ENCODE assay signal across 8 mouse cellular contexts in genomic region chr15:79322991-79323790, GRCm38 (mm10). TPM values are rescaled to one million over a fixed set of nuclear protein-coding genes. Genes with fewer than 3 reads are reported as not detected.
DNase-seq lines count a peak whose midpoint lies in the region; ATAC-seq and TF ChIP-seq lines count a peak whose summit lies in the region.

No protein-coding gene starts in this region.

- H3K4me2 ChIP-seq in heart, embryonic 14.5 days (ENCODE audit: low read length), result no peak overlapping the region

- peak in 1 of 2 experiments; percentile 33 for DNase-seq in spleen, adult 2 months (ENCODE audit: low read depth in 1 of 2, low spot score in 2 of 2)
- no peak for DNase-seq in spleen, adult 12 weeks (ENCODE audit: low spot score)
- peak; percentile 90 to 92 for DNase-seq in kidney, postnatal 25 days
- DNase-seq in thymus, postnatal 25 days, result peak; percentile 81

- H3K9ac ChIP-seq in heart, embryonic 14.5 days (ENCODE audit: low read length), result 0 out of 2 replicates have a peak overlapping the region, but pooled peaks have one; percentile 14

- H3K36me3 ChIP-seq in spleen, adult 2 months (ENCODE audit: control insufficient read depth, insufficient read depth, low read length), result no peaks in the 10 kb centered on the region
- H3K36me3 ChIP-seq in heart, embryonic 14.5 days (ENCODE audit: control insufficient read depth, insufficient read depth, low read length), result no peaks in the 10 kb centered on the region

- no peaks in the 10 kb centered on the region for H3K27me3 ChIP-seq in spleen, adult 2 months (ENCODE audit: control insufficient read depth, insufficient read depth, low read length)
- no peaks in the 10 kb centered on the region for H3K27me3 ChIP-seq in heart, embryonic 14.5 days (ENCODE audit: control insufficient read depth, insufficient read depth, low read length)

- H3K9me3 ChIP-seq in heart, embryonic 14.5 days (ENCODE audit: control insufficient read depth, low read length), result no peaks in the 10 kb centered on the region

- no peak for TF ChIP-seq CTCF in spleen, adult 2 months (IDR thresholded peaks at IDR 0.05; ENCODE audit: extremely low read depth, insufficient read depth, insufficient read length, insufficient replicate concordance)
- no peak for TF ChIP-seq CTCF in bone marrow, adult 2 months (IDR thresholded peaks at IDR 0.05; ENCODE audit: control insufficient read depth, insufficient read depth, low read length)

- peak; percentile 25 for ATAC-seq in heart, embryonic 14.5 days (ENCODE audit: insufficient number of reproducible peaks, insufficient read depth, low FRiP score, low read depth)
- ATAC-seq in megakaryocyte, adult 5-6 weeks (ENCODE audit: poor library complexity, severe bottlenecking), result peak; percentile 56
- ATAC-seq in frontal cortex, adult (ENCODE audit: low TSS enrichment), result no peak

- WGBS in spleen, adult 2 months, result 26% methylated on average over 6 of the region's 6 CpGs
- WGBS in bone marrow, adult 2 months, result 20% methylated on average over 6 of the region's 6 CpGs
- WGBS in heart, embryonic 14.5 days, result 59% methylated on average over 6 of the region's 6 CpGs

- peaks cover 26% of the 10 kb centered on the region; the same call in 1 of the 2 replicates for H3K4me1 ChIP-seq in spleen, adult 2 months (ENCODE audit: control insufficient read depth, insufficient read depth, insufficient read length)
- H3K4me1 ChIP-seq in bone marrow, adult 2 months (ENCODE audit: control insufficient read depth, insufficient read depth, low read length), result peaks cover 11% of the 10 kb centered on the region; the same call in 1 of the 2 replicates
- peaks cover 31 to 42% of the 10 kb centered on the region in 2 experiments for H3K4me1 ChIP-seq in heart, embryonic 14.5 days (ENCODE audit: control insufficient read depth in 2 of 2, insufficient read depth in 2 of 2, low read length in 2 of 2)

- no peak overlapping the region; the same call in 1 of the 2 replicates for H3K4me3 ChIP-seq in spleen, adult 2 months (ENCODE audit: extremely low read depth, insufficient read depth, insufficient read length)
- no peak overlapping the region for H3K4me3 ChIP-seq in bone marrow, adult 2 months (replicated peaks; ENCODE audit: control insufficient read depth, low read depth, low read length)
- no peak overlapping the region for H3K4me3 ChIP-seq in heart, embryonic 14.5 days (ENCODE audit: control insufficient read depth in 1 of 2, insufficient read depth in 1 of 2, low read depth in 1 of 2, low read length in 2 of 2)

- no peak for TF ChIP-seq POLR2A in spleen, adult 2 months (IDR thresholded peaks at IDR 0.05; ENCODE audit: low read depth, low read length)
- no peak for TF ChIP-seq POLR2A in bone marrow, adult 2 months (IDR thresholded peaks at IDR 0.05; ENCODE audit: borderline replicate concordance, control insufficient read depth, low read depth, low read length)

- peak overlapping the region; percentile 66 for H3K27ac ChIP-seq in spleen, adult 2 months (ENCODE audit: insufficient read depth, low read length)
- peak overlapping the region; percentile 59 for H3K27ac ChIP-seq in bone marrow, adult 2 months (ENCODE audit: control insufficient read depth, insufficient read depth, low read depth, low read length, poor library complexity)
- peak overlapping the region; percentile 79 to 87 for H3K27ac ChIP-seq in heart, embryonic 14.5 days (replicated peaks in 1 of 2; ENCODE audit: control insufficient read depth in 1 of 2, insufficient read depth in 1 of 2, low read depth in 2 of 2, low read length in 2 of 2)

RNA-seq across cellular contexts. Expression of gene Pla2g6, which starts 5.0 kb away (rescaled TPM):
- 15.1 and 19.3 TPM in 2 replicates for polyA plus RNA-seq in spleen, adult 2 months (2012; rRNA removed)
- 8.3 and 13.0 TPM in 2 replicates for polyA plus RNA-seq in bone marrow, adult 2 months (2011; ENCODE audit: insufficient read depth, insufficient read length, low replicate concordance, missing spikeins)
- polyA plus RNA-seq in heart, embryonic 14.5 days (2014; fragmentation: Nextera tagmentation; extraction: Ambion mirVana), result 10.9 and 11.7 TPM in 2 replicates
- total RNA-seq in megakaryocyte, adult 5-6 weeks (2015), result 1.3 and 2.7 TPM in 2 replicates
- total RNA-seq in megakaryocyte, adult 5-6 weeks (2017), result 1.4 TPM in 2 replicates

RNA-seq across cellular contexts. Expression of gene Maff, which starts 23.2 kb away (rescaled TPM):
- polyA plus RNA-seq in spleen, adult 2 months (2012; rRNA removed), result 2.0 and 2.6 TPM in 2 replicates
- 0.50 and 3.6 TPM in 2 replicates for polyA plus RNA-seq in bone marrow, adult 2 months (2011; ENCODE audit: insufficient read depth, insufficient read length, low replicate concordance, missing spikeins)
- polyA plus RNA-seq in heart, embryonic 14.5 days (2014; fragmentation: Nextera tagmentation; extraction: Ambion mirVana), result 2.2 and 3.5 TPM in 2 replicates
- 1.7 and 5.4 TPM in 2 replicates for total RNA-seq in megakaryocyte, adult 5-6 weeks (2015)
- 1.4 and 2.7 TPM in 2 replicates for total RNA-seq in megakaryocyte, adult 5-6 weeks (2017)

RNA-seq across cellular contexts. Expression of gene Baiap2l2, which starts 37.9 kb away (rescaled TPM):
- polyA plus RNA-seq in spleen, adult 2 months (2012; rRNA removed), result 0.14 and 0.18 TPM in 2 replicates
- polyA plus RNA-seq in bone marrow, adult 2 months (2011; ENCODE audit: insufficient read depth, insufficient read length, low replicate concordance, missing spikeins), result not detected in 2 replicates
- 9.1 and 13.9 TPM in 2 replicates for polyA plus RNA-seq in heart, embryonic 14.5 days (2014; fragmentation: Nextera tagmentation; extraction: Ambion mirVana)
- not detected in 2 replicates for total RNA-seq in megakaryocyte, adult 5-6 weeks (2015)
- not detected in 2 replicates for total RNA-seq in megakaryocyte, adult 5-6 weeks (2017)
